Mouse (Mus musculus): ENCODE measurements around the gene Arntl. TPM values are rescaled to one million over a fixed set of nuclear protein-coding genes. Genes with fewer than 3 reads are reported as not detected.

Arntl gene
- total and polyA plus RNA-seq, 2 experiments from 2014 or later, result 19.8 to 29.9 TPM

GRCm38 (mm10) chr7:113207471-113208387 is 464 bp downstream of the Arntl start:
- Histone ChIP-seq H3K9me3 (ENCODE audit: low read length) (no peaks in the 10 kb centered on the region), H3K4me2 (ENCODE audit: low read depth, low read length) (peak overlapping the region; percentile 80), H3K4me1 (ENCODE audit: insufficient read depth, low read length) (peaks cover 29% of the 10 kb centered on the region), H3K9ac (replicated peaks; ENCODE audit: low read length) (peak overlapping the region; percentile 89), H3K4me3 (ENCODE audit: low read length) (peak overlapping the region; percentile 96), H3K27me3 (ENCODE audit: insufficient read depth, low read length) (no peaks in the 10 kb centered on the region), H3K27ac (peak overlapping the region; percentile 96), H3K36me3 (ENCODE audit: insufficient read depth, low read length) (no peaks in the 10 kb centered on the region)
- DNase-seq (ENCODE audit: low spot score) (peak; percentile 80), ATAC-seq (peak; percentile 70)
- under 1% methylated on average over 82 of the region's 98 CpGs for WGBS
- TF ChIP-seq CTCF (IDR thresholded peaks at IDR 0.05; ENCODE audit: low read depth), result no peak

- DNase-seq (ENCODE audit: low spot score) (no peak), ATAC-seq (no peak)
- no peaks in the 10 kb centered on the region for H3K27me3 ChIP-seq (ENCODE audit: insufficient read depth, low read length)
- 2% methylated on average over 19 of the region's 19 CpGs for WGBS
- H3K27ac ChIP-seq, result peak overlapping the region; percentile 96
- H3K4me1 ChIP-seq (ENCODE audit: insufficient read depth, low read length), result peaks cover 27% of the 10 kb centered on the region
- H3K9me3 ChIP-seq (ENCODE audit: low read length), result no peaks in the 10 kb centered on the region
- no peaks in the 10 kb centered on the region for H3K36me3 ChIP-seq (ENCODE audit: insufficient read depth, low read length)
- H3K4me2 ChIP-seq (ENCODE audit: low read depth, low read length), result peak overlapping the region; percentile 80
- peak overlapping the region; percentile 96 for H3K4me3 ChIP-seq (ENCODE audit: low read length)
- no peak for TF ChIP-seq CTCF (IDR thresholded peaks at IDR 0.05; ENCODE audit: low read depth)
- H3K9ac ChIP-seq (replicated peaks; ENCODE audit: low read length), result peak overlapping the region; percentile 89
These were observed 1.1 kb downstream of the Arntl start for GRCm38 (mm10) chr7:113208388-113208753.

DNA sequence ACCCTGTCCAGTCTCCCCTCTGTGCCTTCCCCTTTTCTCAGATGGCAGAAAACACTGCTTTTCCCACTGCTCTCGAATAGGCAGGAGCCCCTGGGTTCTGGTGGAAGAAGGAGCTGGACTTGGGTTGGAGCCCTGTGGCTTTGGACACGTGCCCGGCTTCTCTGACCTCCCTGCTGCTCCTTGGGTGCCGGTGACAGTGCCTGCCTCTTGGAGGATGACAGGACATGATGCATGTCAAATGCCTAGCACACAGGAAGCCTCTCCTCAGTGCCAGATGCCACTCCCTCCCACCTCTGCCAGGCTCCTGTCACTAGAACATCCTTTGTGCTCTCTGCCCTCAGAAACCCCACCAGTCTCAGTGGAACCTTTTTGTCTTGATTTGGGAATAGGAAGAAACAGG is 3.2 kb downstream of the Arntl start:
- Histone ChIP-seq H3K4me1 (ENCODE audit: insufficient read depth, low read length) (peaks cover 37% of the 10 kb centered on the region), H3K9ac (replicated peaks; ENCODE audit: low read length) (0 out of 2 replicates have a peak overlapping the region, but pooled peaks have one; percentile 23), H3K4me2 (ENCODE audit: low read depth, low read length) (peak overlapping the region; percentile 80), H3K36me3 (ENCODE audit: insufficient read depth, low read length) (no peaks in the 10 kb centered on the region), H3K9me3 (ENCODE audit: low read length) (no peaks in the 10 kb centered on the region), H3K27me3 (ENCODE audit: insufficient read depth, low read length) (no peaks in the 10 kb centered on the region), H3K4me3 (ENCODE audit: low read length) (no peak overlapping the region), H3K27ac (no peak overlapping the region)
- ATAC-seq (no peak), DNase-seq (ENCODE audit: low spot score) (peak; percentile 35)
- 9% methylated on average over 4 of the region's 4 CpGs for WGBS
- no peak for TF ChIP-seq CTCF (IDR thresholded peaks at IDR 0.05; ENCODE audit: low read depth)

- no peak overlapping the region for H3K9ac ChIP-seq (replicated peaks; ENCODE audit: low read length)
- ATAC-seq (no peak), DNase-seq (ENCODE audit: low spot score) (no peak)
- no peaks in the 10 kb centered on the region for H3K27me3 ChIP-seq (ENCODE audit: insufficient read depth, low read length)
- no peak overlapping the region for H3K4me2 ChIP-seq (ENCODE audit: low read depth, low read length)
- H3K9me3 ChIP-seq (ENCODE audit: low read length), result no peaks in the 10 kb centered on the region
- H3K36me3 ChIP-seq (ENCODE audit: insufficient read depth, low read length), result no peaks in the 10 kb centered on the region
- peaks cover 28% of the 10 kb centered on the region for H3K4me1 ChIP-seq (ENCODE audit: insufficient read depth, low read length)
- H3K27ac ChIP-seq, result 0 out of 2 replicates have a peak overlapping the region, but pooled peaks have one; percentile 20
- no peak overlapping the region for H3K4me3 ChIP-seq (ENCODE audit: low read length)
- 40% methylated on average over 6 of the region's 6 CpGs for WGBS
- TF ChIP-seq CTCF (IDR thresholded peaks at IDR 0.05; ENCODE audit: low read depth), result no peak
These were observed 7.2 kb downstream of the Arntl start for GRCm38 (mm10) chr7:113214245-113215169.

GRCm38 (mm10) chr7:113216152-113216551 is 8.9 kb downstream of the Arntl start:
- WGBS, result 60% methylated on average over 8 of the region's 8 CpGs
- ATAC-seq, result no peak

DNA sequence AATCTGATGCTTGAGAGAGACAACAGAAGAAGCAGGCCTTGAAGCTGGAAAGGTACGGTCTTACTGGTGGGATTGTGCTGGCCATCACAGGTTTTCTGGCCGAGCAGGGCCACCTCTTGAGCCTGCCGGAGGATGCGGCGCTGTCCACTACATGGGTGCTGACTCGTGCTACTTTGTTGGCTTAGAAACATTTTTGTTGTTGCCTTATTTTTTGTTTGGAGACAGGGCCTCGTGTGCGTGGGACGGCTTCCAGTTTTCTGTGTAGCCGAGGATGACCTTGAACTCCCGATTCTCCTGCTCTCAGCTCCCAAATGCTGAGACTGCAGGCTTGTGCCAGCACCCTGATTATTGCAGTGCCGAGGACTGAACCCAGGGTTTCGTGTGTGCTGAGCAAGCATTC is 12.2 kb downstream of the Arntl start:
- Histone ChIP-seq H3K4me3 (ENCODE audit: low read length) (no peak overlapping the region), H3K27ac (no peak overlapping the region), H3K36me3 (ENCODE audit: insufficient read depth, low read length) (no peaks in the 10 kb centered on the region), H3K9me3 (ENCODE audit: low read length) (no peaks in the 10 kb centered on the region), H3K9ac (replicated peaks; ENCODE audit: low read length) (no peak overlapping the region), H3K27me3 (ENCODE audit: insufficient read depth, low read length) (no peaks in the 10 kb centered on the region), H3K4me2 (ENCODE audit: low read depth, low read length) (no peak overlapping the region), H3K4me1 (ENCODE audit: insufficient read depth, low read length) (peaks cover 13% of the 10 kb centered on the region)
- ATAC-seq (no peak), DNase-seq (ENCODE audit: low spot score) (no peak)
- WGBS, result 73% methylated on average over 13 of the region's 13 CpGs
- TF ChIP-seq CTCF (IDR thresholded peaks at IDR 0.05; ENCODE audit: low read depth), result no peak

More at GRCm38 (mm10) chr7:113216152-113216551, 8.9 kb downstream of the Arntl start:
- Histone ChIP-seq H3K4me2 (ENCODE audit: low read depth, low read length) (no peak overlapping the region), H3K4me1 (ENCODE audit: insufficient read depth, low read length) (peaks cover 18% of the 10 kb centered on the region), H3K9me3 (ENCODE audit: low read length) (no peaks in the 10 kb centered on the region), H3K36me3 (ENCODE audit: insufficient read depth, low read length) (no peaks in the 10 kb centered on the region), H3K9ac (replicated peaks; ENCODE audit: low read length) (no peak overlapping the region), H3K4me3 (ENCODE audit: low read length) (no peak overlapping the region), H3K27me3 (ENCODE audit: insufficient read depth, low read length) (no peaks in the 10 kb centered on the region), H3K27ac (no peak overlapping the region)
- DNase-seq (ENCODE audit: low spot score), result no peak
- no peak for TF ChIP-seq CTCF (IDR thresholded peaks at IDR 0.05; ENCODE audit: low read depth)
